Mouse (Mus musculus) forebrain, postnatal 0 days (tissue): Measurements from ENCODE around the gene Espnl. TPM values are rescaled to one million over a fixed set of nuclear protein-coding genes. Genes with fewer than 3 reads are reported as not detected.

Experiments used
- ATAC-seq: fragments of 200-750 bp; cut with Nextera tagmentation; 2 replicates; pipeline ENCODE4 v1.8.0; 2017; ENCODE audit warnings: mild to moderate bottlenecking, moderate library complexity
- DNase-seq: peaks from one replicate; pipeline ENCODE4 v3.0.0-alpha.2; 2015
- H3K27ac ChIP-seq: fragments of 300-500 bp; sonication (generic); 2 replicates; pipeline ENCODE4 v1.5.1; 2014; ENCODE audit warnings: low read depth, mild to moderate bottlenecking, antibody characterized with exemption, low read length, moderate library complexity, mixed read lengths
- H3K27me3 ChIP-seq: fragments of 300-500 bp; sonication (generic); 2 replicates; pipeline ENCODE4 v1.6.1; 2014; ENCODE audit warnings: mild to moderate bottlenecking, low read length, mixed read lengths; ENCODE audit not compliant: insufficient read depth
- H3K36me3 ChIP-seq: fragments of 300-500 bp; sonication (generic); 2 replicates; pipeline ENCODE4 v1.6.1; 2014; ENCODE audit warnings: mild to moderate bottlenecking, moderate library complexity; ENCODE audit not compliant: insufficient read depth
- H3K4me1 ChIP-seq: fragments of 300-500 bp; sonication (generic); 2 replicates; pipeline ENCODE4 v1.6.1; 2014; ENCODE audit warnings: antibody characterized with exemption; ENCODE audit not compliant: insufficient read depth
- H3K4me2 ChIP-seq: fragments of 300-500 bp; sonication (generic); 2 replicates; pipeline ENCODE4 v1.6.1; 2014; ENCODE audit warnings: low read depth, mild to moderate bottlenecking, moderate library complexity
- H3K4me3 ChIP-seq: fragments of 300-500 bp; sonication (generic); 2 replicates; pipeline ENCODE4 v1.5.1; 2014; ENCODE audit warnings: low read depth, low read length, mixed read lengths
- H3K9ac ChIP-seq: fragments of 300-500 bp; sonication (generic); 2 replicates; pipeline ENCODE4 v1.6.1; 2014; ENCODE audit warnings: mild to moderate bottlenecking
- H3K9me3 ChIP-seq: fragments of 300-500 bp; sonication (generic); 2 replicates; pipeline ENCODE4 v1.6.1; 2016; ENCODE audit warnings: low read length
- CTCF ChIP-seq: sonication (generic); IDR thresholded peaks from 2 replicates; pipeline ENCODE4 v1.5.1; 2016; ENCODE audit warnings: antibody characterized with exemption, control low read depth, low read depth
- WGBS: fragments of 180-500 bp; shearing (Covaris S2); extraction: QIAGEN DNeasy Blood & Tissue Kit; methylation state at CpG from one replicate; pipeline ENCODE4 v1.1.7; 2014; 5-methylcytosine and 5-hydroxymethylcytosine counted together
- polyA plus RNA-seq: library from polyadenylated mRNA; unstranded; fragments of >200 nt; fragmentation: Nextera tagmentation; extraction: Ambion mirVana; gene quantifications from 2 replicates; pipeline ENCODE4 v1.2.1, GENCODE M21; 2015
- total RNA-seq: library from RNA; depleted of rRNA; stranded (reverse); fragments of >200 nt; gene quantifications from 2 replicates; pipeline ENCODE4 v1.2.3, GENCODE M21; 2014; rRNA removed

Gene Espnl
- 0.15 and 0.19 TPM in 2 replicates for total RNA-seq
- polyA plus RNA-seq, result 0.08 and 0.13 TPM in 2 replicates

DNA sequence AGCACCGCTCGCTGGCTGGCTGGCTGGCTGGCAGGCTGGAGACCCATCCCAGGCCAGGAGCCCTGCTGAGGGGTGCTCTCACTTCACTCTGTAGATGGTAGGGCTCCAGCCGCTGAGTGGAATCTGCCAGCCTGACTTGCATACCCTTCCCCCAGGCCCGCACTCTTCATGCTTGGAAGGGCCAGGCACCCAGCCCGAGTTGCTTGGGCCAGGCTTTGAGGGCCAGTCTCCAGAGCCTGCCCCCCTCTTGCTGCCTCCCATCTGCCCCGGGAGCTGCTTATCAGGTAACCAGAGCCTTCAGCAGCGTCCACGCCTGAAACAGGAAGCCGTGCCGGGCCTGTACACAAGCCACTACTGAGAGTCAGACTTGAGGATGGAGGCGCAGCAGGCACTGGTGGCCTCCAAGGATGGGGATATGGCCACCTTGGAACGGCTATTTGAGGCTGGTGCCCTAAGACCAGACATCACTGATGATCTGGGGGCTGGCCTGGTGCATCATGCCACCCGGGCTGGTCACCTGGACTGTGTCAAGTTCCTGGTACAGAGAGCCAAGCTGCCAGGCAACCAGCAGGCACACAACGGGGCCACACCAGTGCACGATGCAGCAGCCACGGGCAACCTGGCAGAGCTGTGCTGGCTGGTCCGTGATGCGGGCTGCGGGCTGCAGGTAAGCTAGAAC lies at the start of gene Espnl:
Gene Espnl (plus strand): TSS at position 316 of the 679 bp plus-strand sequence.
- Histone ChIP-seq H3K36me3 (no peaks in the 10 kb centered on the region), H3K4me2 (no peak within 1 kb of the TSS), H3K9ac (no peak within 1 kb of the TSS), H3K27ac (no peak within 1 kb of the TSS), H3K27me3 (no peaks in the 10 kb centered on the region), H3K4me1 (no peaks in the 10 kb centered on the region), H3K9me3 (no peaks in the 10 kb centered on the region), H3K4me3 (no peak within 1 kb of the TSS)
- no peak; the same call in 1 of the 2 replicates for ATAC-seq
- DNase-seq, result no peak
- WGBS, result 80% methylated on average over 19 of the region's 19 CpGs
- no peak for TF ChIP-seq CTCF

- Histone ChIP-seq H3K9me3 (no peaks in the 10 kb centered on the region), H3K4me1 (no peaks in the 10 kb centered on the region), H3K4me2 (no peak overlapping the region), H3K9ac (no peak overlapping the region), H3K27ac (no peak overlapping the region), H3K27me3 (no peaks in the 10 kb centered on the region), H3K36me3 (peaks cover 19% of the 10 kb centered on the region), H3K4me3 (no peak overlapping the region)
- no peak for TF ChIP-seq CTCF
- DNase-seq, result no peak
- WGBS, result 87% methylated on average over 2 of the region's 2 CpGs
- ATAC-seq, result no peak
These were observed 49.6 kb upstream of the Espnl start for GRCm38 (mm10) chr1:91272260-91272659.

DNA sequence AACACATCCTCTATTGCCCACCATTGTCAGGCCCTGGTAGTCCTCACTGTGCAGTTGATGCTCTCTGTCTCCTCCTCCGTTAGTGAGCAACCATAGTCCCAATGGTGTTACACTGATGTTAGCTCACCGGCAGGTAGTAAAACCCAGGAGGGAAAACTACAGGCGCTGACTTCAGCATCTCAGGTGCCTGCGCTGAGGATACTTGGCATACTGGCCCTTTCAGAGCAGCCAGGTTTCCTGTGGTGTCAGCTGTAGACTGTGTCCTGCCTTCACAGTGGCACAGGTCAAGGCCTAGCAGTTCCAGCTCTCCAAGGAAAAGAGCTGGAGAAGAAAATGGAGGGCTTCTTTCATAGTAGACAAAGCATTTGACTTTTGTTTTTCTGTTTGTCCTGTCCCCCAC lies 45.3 kb upstream of the Espnl start:
- no peak overlapping the region for H3K4me2 ChIP-seq
- no peak overlapping the region for H3K9ac ChIP-seq
- WGBS, result 95% methylated on average over 4 of the region's 4 CpGs
- H3K27ac ChIP-seq, result no peak overlapping the region
- H3K36me3 ChIP-seq, result peaks cover 52% of the 10 kb centered on the region
- DNase-seq (no peak), ATAC-seq (no peak)
- no peaks in the 10 kb centered on the region for H3K27me3 ChIP-seq
- TF ChIP-seq CTCF, result no peak
- no peak overlapping the region for H3K4me3 ChIP-seq
- H3K9me3 ChIP-seq, result no peaks in the 10 kb centered on the region
- H3K4me1 ChIP-seq, result no peaks in the 10 kb centered on the region

DNA sequence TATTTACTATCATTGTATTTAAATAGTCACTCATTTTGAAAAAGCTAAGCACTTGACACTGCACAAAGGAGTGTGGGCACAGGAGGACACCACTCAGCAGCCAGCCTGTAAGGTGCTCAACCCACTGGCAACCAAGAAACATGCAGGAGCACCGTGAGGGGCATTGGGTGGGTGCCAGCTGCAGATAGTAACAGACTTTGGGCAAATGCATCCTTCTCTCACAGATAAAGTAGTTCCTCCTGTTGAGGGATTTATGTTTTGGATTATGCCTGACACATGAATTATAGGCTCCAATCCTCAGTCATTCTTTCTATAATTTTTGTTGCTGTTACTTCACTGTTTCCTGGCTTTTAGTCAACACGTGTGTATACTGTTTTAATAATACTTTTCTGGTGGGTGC lies 44.4 kb upstream of the Espnl start:
- no peaks in the 10 kb centered on the region for H3K27me3 ChIP-seq
- 89% methylated on average over 2 of the region's 2 CpGs for WGBS
- DNase-seq, result no peak
- H3K9ac ChIP-seq, result no peak overlapping the region
- H3K9me3 ChIP-seq, result no peaks in the 10 kb centered on the region
- no peak for TF ChIP-seq CTCF
- ATAC-seq, result no peak
- H3K4me2 ChIP-seq, result no peak overlapping the region
- H3K4me3 ChIP-seq, result no peak overlapping the region
- H3K4me1 ChIP-seq, result no peaks in the 10 kb centered on the region
- H3K36me3 ChIP-seq, result peaks cover 52% of the 10 kb centered on the region
- H3K27ac ChIP-seq, result no peak overlapping the region

DNA sequence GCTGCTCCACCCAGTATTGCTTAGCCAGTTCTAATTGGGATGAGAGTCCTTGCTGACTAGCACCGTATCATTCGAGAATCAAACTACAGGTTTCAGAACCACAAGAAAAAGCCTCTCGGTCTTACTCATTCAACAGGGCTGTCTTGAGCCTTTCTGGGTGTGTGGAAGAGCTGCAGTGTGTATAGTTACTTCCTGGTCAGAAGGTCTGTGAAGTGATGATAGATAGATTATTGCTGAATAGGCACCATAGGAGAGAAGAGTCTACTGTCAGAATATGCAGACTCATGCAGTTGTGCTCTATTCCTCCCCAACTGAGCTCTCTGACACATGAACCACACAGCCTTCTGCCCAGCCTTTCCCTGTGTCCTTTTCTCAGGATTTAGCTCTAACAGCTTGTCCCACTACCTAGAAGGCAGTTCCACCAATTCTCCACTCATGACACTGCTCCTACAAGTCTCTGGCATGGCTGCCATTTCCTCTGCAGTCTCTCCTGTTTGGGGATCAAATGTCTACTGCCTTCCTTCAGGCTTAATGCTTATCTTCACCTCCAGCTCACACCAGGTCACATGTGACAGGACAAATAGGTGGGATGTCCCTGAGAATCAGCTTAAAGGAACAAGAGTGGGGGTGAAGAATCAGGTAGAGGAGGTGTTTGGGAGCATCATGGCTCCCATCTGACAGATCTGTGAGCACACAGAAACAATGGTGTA lies 43.3 kb upstream of the Espnl start:
- WGBS, result 97% methylated on average over 3 of the region's 3 CpGs
- H3K36me3 ChIP-seq, result peaks cover 55% of the 10 kb centered on the region
- DNase-seq (no peak), ATAC-seq (no peak)
- H3K9ac ChIP-seq, result no peak overlapping the region
- no peak overlapping the region for H3K27ac ChIP-seq
- H3K27me3 ChIP-seq, result no peaks in the 10 kb centered on the region
- no peak overlapping the region for H3K4me3 ChIP-seq
- H3K4me1 ChIP-seq, result no peaks in the 10 kb centered on the region
- H3K9me3 ChIP-seq, result no peaks in the 10 kb centered on the region
- TF ChIP-seq CTCF, result no peak
- H3K4me2 ChIP-seq, result no peak overlapping the region

- no peak overlapping the region for H3K27ac ChIP-seq
- no peak overlapping the region for H3K4me2 ChIP-seq
- H3K4me1 ChIP-seq, result no peaks in the 10 kb centered on the region
- H3K9me3 ChIP-seq, result no peaks in the 10 kb centered on the region
- 94% methylated on average over 1 of the region's 1 CpGs for WGBS
- ATAC-seq (no peak), DNase-seq (no peak)
- peaks cover 55% of the 10 kb centered on the region for H3K36me3 ChIP-seq
- no peak overlapping the region for H3K9ac ChIP-seq
- H3K4me3 ChIP-seq, result no peak overlapping the region
- no peak for TF ChIP-seq CTCF
- H3K27me3 ChIP-seq, result no peaks in the 10 kb centered on the region
These were observed 42.7 kb upstream of the Espnl start for GRCm38 (mm10) chr1:91279126-91279525.

- Histone ChIP-seq H3K4me2 (no peak overlapping the region), H3K9me3 (no peaks in the 10 kb centered on the region), H3K27me3 (no peaks in the 10 kb centered on the region), H3K36me3 (peaks cover 58% of the 10 kb centered on the region), H3K27ac (no peak overlapping the region), H3K4me3 (no peak overlapping the region), H3K9ac (no peak overlapping the region), H3K4me1 (no peaks in the 10 kb centered on the region)
- ATAC-seq (no peak), DNase-seq (no peak)
- 92% methylated on average over 1 of the region's 1 CpGs for WGBS
- TF ChIP-seq CTCF, result no peak
These were observed 39.3 kb upstream of the Espnl start for GRCm38 (mm10) chr1:91282582-91282981.
